ENCODE assay signal across 13 mouse cellular contexts in genomic region chr1:144151401-144152183, GRCm38 (mm10). TPM values are rescaled to one million over a fixed set of nuclear protein-coding genes. Genes with fewer than 3 reads are reported as not detected.
A peak's percentile ranks its signal among the peaks of the same experiment; 100 is the strongest.
DNase-seq lines count a peak whose midpoint lies in the region; ATAC-seq lines count a peak whose summit lies in the region.
"Had no signal": no experiment of that assay in that cellular context is flagged by ENCODE, and none has a peak within 500 bp of the region (broad histone marks: within the 10 kb centered on the region; RNA-seq: fewer than 3 reads in every experiment).

No protein-coding gene starts in this region.

- peak; percentile 53 for DNase-seq in midbrain, embryonic 14.5 days
- no peak for DNase-seq in midbrain, embryonic 10.5 days (ENCODE audit: low spot score)
- DNase-seq in left cerebral cortex, postnatal 25 days (ENCODE audit: low spot score in 2 of 2): peak; percentile 48 to 53
- peak; percentile 29 for DNase-seq in right cerebral cortex, postnatal 25 days
- DNase-seq in ovary, postnatal 10 days (ENCODE audit: low spot score): no peak
- DNase-seq in adrenal gland, postnatal 14 days: no peak
- DNase-seq: gastrocnemius, postnatal 10 days; liver, postnatal 0 days had no signal

- H3K27me3 ChIP-seq in midbrain, embryonic 14.5 days (ENCODE audit: control insufficient read depth, insufficient read depth, low read length): no peaks in the 10 kb centered on the region
- no peaks in the 10 kb centered on the region for H3K27me3 ChIP-seq in midbrain, embryonic 10.5 days (ENCODE audit: low read depth, poor library complexity, severe bottlenecking)
- H3K27me3 ChIP-seq in hindbrain, embryonic 16.5 days (replicated peaks; ENCODE audit: control insufficient read depth, insufficient read depth, low read length): no peaks in the 10 kb centered on the region

- no peak overlapping the region for H3K9ac ChIP-seq in midbrain, embryonic 14.5 days (replicated peaks; ENCODE audit: low read length)
- no peak overlapping the region for H3K9ac ChIP-seq in hindbrain, embryonic 16.5 days (ENCODE audit: low read depth, low read length)
- H3K9ac ChIP-seq: liver, postnatal 0 days had no signal

- no peaks in the 10 kb centered on the region for H3K36me3 ChIP-seq in midbrain, embryonic 14.5 days (ENCODE audit: control insufficient read depth, insufficient read depth, low read length)
- H3K36me3 ChIP-seq in midbrain, embryonic 10.5 days: no peaks in the 10 kb centered on the region
- H3K36me3 ChIP-seq in hindbrain, embryonic 16.5 days (ENCODE audit: control insufficient read depth, insufficient read depth, low read length): no peaks in the 10 kb centered on the region

- no peaks in the 10 kb centered on the region for H3K9me3 ChIP-seq in midbrain, embryonic 14.5 days (ENCODE audit: control insufficient read depth, low read length)
- H3K9me3 ChIP-seq in midbrain, embryonic 10.5 days (replicated peaks): no peaks in the 10 kb centered on the region
- H3K9me3 ChIP-seq in hindbrain, embryonic 16.5 days (ENCODE audit: control insufficient read depth, low read length): no peaks in the 10 kb centered on the region

- H3K4me1 ChIP-seq in midbrain, embryonic 14.5 days (ENCODE audit: control insufficient read depth, insufficient read depth, low read length): no peaks in the 10 kb centered on the region
- no peaks in the 10 kb centered on the region for H3K4me1 ChIP-seq in midbrain, embryonic 10.5 days
- peaks cover 4% of the 10 kb centered on the region for H3K4me1 ChIP-seq in hindbrain, embryonic 16.5 days (ENCODE audit: control insufficient read depth, insufficient read depth, low read depth, low read length)

- no peak overlapping the region for H3K4me3 ChIP-seq in midbrain, embryonic 14.5 days (replicated peaks; ENCODE audit: low read depth, low read length)
- H3K4me3 ChIP-seq in midbrain, embryonic 10.5 days: no peak overlapping the region
- H3K4me3 ChIP-seq in hindbrain, embryonic 16.5 days (ENCODE audit: low read length): no peak overlapping the region

- ATAC-seq in midbrain, embryonic 14.5 days (ENCODE audit: low FRiP score, low TSS enrichment): peak; percentile 55; the same call in 1 of the 2 replicates
- peak; percentile 93 for ATAC-seq in hindbrain, embryonic 16.5 days
- no peak for ATAC-seq in erythroblast, adult 5-6 weeks (replicated peaks; ENCODE audit: low FRiP score, poor library complexity, severe bottlenecking)
- ATAC-seq: CD4-positive, CD25-positive, alpha-beta regulatory T cell, adult 4 months; liver, postnatal 0 days had no signal

- H3K27ac ChIP-seq in midbrain, embryonic 14.5 days (replicated peaks; ENCODE audit: low read depth, low read length): 0 out of 2 replicates have a peak overlapping the region, but pooled peaks have one; percentile 26
- H3K27ac ChIP-seq in midbrain, embryonic 10.5 days (replicated peaks): no peak overlapping the region
- 0 out of 2 replicates have a peak overlapping the region, but pooled peaks have one; percentile 17 for H3K27ac ChIP-seq in hindbrain, embryonic 16.5 days (ENCODE audit: low read depth, low read length)
- H3K27ac ChIP-seq: kidney, postnatal 0 days had no signal

- H3K4me2 ChIP-seq in midbrain, embryonic 14.5 days (ENCODE audit: low read length): no peak overlapping the region
- H3K4me2 ChIP-seq in hindbrain, embryonic 16.5 days (ENCODE audit: low read length): no peak overlapping the region

- intact Hi-C loops in left cerebral cortex, postnatal 25 days (cut with DNase I): no loop called here

- WGBS in midbrain, embryonic 14.5 days: 61% methylated on average over 5 of the region's 5 CpGs
- WGBS in midbrain, embryonic 10.5 days: 88% methylated on average over 5 of the region's 5 CpGs
- WGBS in hindbrain, embryonic 16.5 days: 50% methylated on average over 5 of the region's 5 CpGs

RNA-seq across cellular contexts. Expression of gene Rgs13, which starts 25.6 kb away (rescaled TPM):
- polyA plus RNA-seq in midbrain, embryonic 14.5 days (2014; fragmentation: Nextera tagmentation; extraction: Ambion mirVana): 1.4 and 1.6 TPM in 2 replicates
- 1.5 and 2.5 TPM in 2 replicates for polyA plus RNA-seq in midbrain, embryonic 10.5 days (2016; fragmentation: Nextera tagmentation; extraction: Ambion mirVana)
- polyA plus RNA-seq in hindbrain, embryonic 16.5 days (2015; fragmentation: Nextera tagmentation; extraction: Ambion mirVana): 0.71 and 0.89 TPM in 2 replicates
- 1 to 10 TPM in 1 of 2 experiments, under 1 TPM in 1; 0.57 to 1.3 TPM for total RNA-seq in left cerebral cortex, postnatal 25 days (2021)
- total RNA-seq in adrenal gland, postnatal 14 days (2021): not detected in 2 replicates
- total RNA-seq in erythroblast, adult 5-6 weeks (2015; ENCODE audit: low replicate concordance): not detected in 2 replicates
- total RNA-seq in erythroblast, adult 5-6 weeks (2017; ENCODE audit: low replicate concordance): not detected in 2 replicates
- polyA plus RNA-seq: kidney, postnatal 0 days; liver, postnatal 0 days; testis, adult 2 months had no signal

Comparison
In these comparisons a context has a peak if more than half of its experiments do, and no peak if none do; other contexts are left out.
1. DNase-seq: peak in midbrain, embryonic 14.5 days (single experiment), left cerebral cortex, postnatal 25 days (2 of 2) and right cerebral cortex, postnatal 25 days (single experiment); none in midbrain, embryonic 10.5 days (single experiment), ovary, postnatal 10 days (single experiment) and adrenal gland, postnatal 14 days (single experiment).